Mouse (Mus musculus): Measurements from ENCODE around the gene Tsfm. TPM values are rescaled to one million over a fixed set of nuclear protein-coding genes. Genes with fewer than 3 reads are reported as not detected.

Tsfm gene
- polyA plus RNA-seq, 1 experiment from 2014 or later, result 37.1 TPM

- no peak for ATAC-seq (ENCODE audit: low read depth)
- Histone ChIP-seq H3K4me3 (ENCODE audit: low read depth, low read length) (peak overlapping the region; percentile 85), H3K27ac (ENCODE audit: low read length) (peak overlapping the region; percentile 94), H3K4me2 (ENCODE audit: low read depth, low read length) (peak overlapping the region; percentile 91), H3K4me1 (ENCODE audit: control insufficient read depth, low read depth, low read length) (peaks cover 57% of the 10 kb centered on the region), H3K27me3 (ENCODE audit: control insufficient read depth, insufficient read depth, low read depth, low read length) (no peaks in the 10 kb centered on the region), H3K9me3 (replicated peaks; ENCODE audit: control insufficient read depth, low read length) (no peaks in the 10 kb centered on the region), H3K9ac (ENCODE audit: low read depth, low read length) (peak overlapping the region; percentile 87), H3K36me3 (ENCODE audit: control insufficient read depth, insufficient read depth) (no peaks in the 10 kb centered on the region)
- under 1% methylated on average over 52 of the region's 57 CpGs for WGBS (ENCODE audit: insufficient replicate concordance)
Measured at GRCm38 (mm10) chr10:126979636-126980151, 50.9 kb downstream of the Tsfm start.

- Histone ChIP-seq H3K4me1 (ENCODE audit: control insufficient read depth, low read depth, low read length) (peaks cover 52% of the 10 kb centered on the region), H3K9me3 (replicated peaks; ENCODE audit: control insufficient read depth, low read length) (no peaks in the 10 kb centered on the region), H3K27ac (ENCODE audit: low read length) (peak overlapping the region; percentile 94), H3K27me3 (ENCODE audit: control insufficient read depth, insufficient read depth, low read depth, low read length) (no peaks in the 10 kb centered on the region), H3K36me3 (ENCODE audit: control insufficient read depth, insufficient read depth) (no peaks in the 10 kb centered on the region), H3K9ac (ENCODE audit: low read depth, low read length) (peak overlapping the region; percentile 87), H3K4me3 (ENCODE audit: low read depth, low read length) (peak overlapping the region; percentile 85), H3K4me2 (ENCODE audit: low read depth, low read length) (peak overlapping the region; percentile 91)
- WGBS (ENCODE audit: insufficient replicate concordance), result under 1% methylated on average over 52 of the region's 62 CpGs
- ATAC-seq (ENCODE audit: low read depth), result peak; percentile 15
Measured at GRCm38 (mm10) chr10:126979121-126979635, 51.5 kb downstream of the Tsfm start.

GRCm38 (mm10) chr10:126978277-126978994, 52.2 kb downstream of the Tsfm start, which contains the start of gene Ctdsp2:
TSS of gene Ctdsp2 (plus strand) at chr10:126978717.
- WGBS (ENCODE audit: insufficient replicate concordance), result under 1% methylated on average over 50 of the region's 56 CpGs
- Histone ChIP-seq H3K4me2 (ENCODE audit: low read depth, low read length) (peak within 1 kb of the TSS; percentile 91), H3K27ac (ENCODE audit: low read length) (peak within 1 kb of the TSS; percentile 94), H3K9ac (ENCODE audit: low read depth, low read length) (peak within 1 kb of the TSS; percentile 87), H3K9me3 (replicated peaks; ENCODE audit: control insufficient read depth, low read length) (no peaks in the 10 kb centered on the region), H3K36me3 (ENCODE audit: control insufficient read depth, insufficient read depth) (no peaks in the 10 kb centered on the region), H3K4me3 (ENCODE audit: low read depth, low read length) (peak within 1 kb of the TSS; percentile 85), H3K27me3 (ENCODE audit: control insufficient read depth, insufficient read depth, low read depth, low read length) (no peaks in the 10 kb centered on the region; the same call in 1 of the 2 replicates), H3K4me1 (ENCODE audit: control insufficient read depth, low read depth, low read length) (peaks cover 44% of the 10 kb centered on the region)
- ATAC-seq (ENCODE audit: low read depth), result peak; percentile 93

GRCm38 (mm10) chr10:126977076-126977475, 53.6 kb downstream of the Tsfm start:
- no peak overlapping the region for H3K9ac ChIP-seq (ENCODE audit: low read depth, low read length)
- no peak overlapping the region for H3K4me2 ChIP-seq (ENCODE audit: low read depth, low read length)
- WGBS (ENCODE audit: insufficient replicate concordance), result 67% methylated on average over 4 of the region's 4 CpGs
- no peak overlapping the region for H3K27ac ChIP-seq (ENCODE audit: low read length)
- no peaks in the 10 kb centered on the region; the same call in 1 of the 2 replicates for H3K27me3 ChIP-seq (ENCODE audit: control insufficient read depth, insufficient read depth, low read depth, low read length)
- no peaks in the 10 kb centered on the region for H3K9me3 ChIP-seq (replicated peaks; ENCODE audit: control insufficient read depth, low read length)
- H3K36me3 ChIP-seq (ENCODE audit: control insufficient read depth, insufficient read depth), result no peaks in the 10 kb centered on the region
- H3K4me3 ChIP-seq (ENCODE audit: low read depth, low read length), result no peak overlapping the region
- ATAC-seq (ENCODE audit: low read depth), result no peak
- peaks cover 37% of the 10 kb centered on the region for H3K4me1 ChIP-seq (ENCODE audit: control insufficient read depth, low read depth, low read length)

GRCm38 (mm10) chr10:126975706-126976105, 54.9 kb downstream of the Tsfm start:
- WGBS (ENCODE audit: insufficient replicate concordance), result 69% methylated on average over 6 of the region's 6 CpGs
- no peak overlapping the region for H3K27ac ChIP-seq (ENCODE audit: low read length)

GRCm38 (mm10) chr10:126972988-126973387, 57.7 kb downstream of the Tsfm start:
- no peak overlapping the region for H3K27ac ChIP-seq (ENCODE audit: low read length)
- H3K9ac ChIP-seq (ENCODE audit: low read depth, low read length), result no peak overlapping the region
- ATAC-seq (ENCODE audit: low read depth), result no peak
- H3K27me3 ChIP-seq (ENCODE audit: control insufficient read depth, insufficient read depth, low read depth, low read length), result no peaks in the 10 kb centered on the region; the same call in 1 of the 2 replicates
- H3K4me2 ChIP-seq (ENCODE audit: low read depth, low read length), result no peak overlapping the region
- no peaks in the 10 kb centered on the region for H3K9me3 ChIP-seq (replicated peaks; ENCODE audit: control insufficient read depth, low read length)
- H3K4me1 ChIP-seq (ENCODE audit: control insufficient read depth, low read depth, low read length), result peaks cover 16% of the 10 kb centered on the region
- WGBS (ENCODE audit: insufficient replicate concordance), result 43% methylated on average over 7 of the region's 7 CpGs
- H3K4me3 ChIP-seq (ENCODE audit: low read depth, low read length), result no peak overlapping the region
- H3K36me3 ChIP-seq (ENCODE audit: control insufficient read depth, insufficient read depth), result no peaks in the 10 kb centered on the region

More at GRCm38 (mm10) chr10:126975706-126976105, 54.9 kb downstream of the Tsfm start:
- Histone ChIP-seq H3K4me2 (ENCODE audit: low read depth, low read length) (no peak overlapping the region), H3K4me1 (ENCODE audit: control insufficient read depth, low read depth, low read length) (peaks cover 28% of the 10 kb centered on the region), H3K36me3 (ENCODE audit: control insufficient read depth, insufficient read depth) (no peaks in the 10 kb centered on the region), H3K9me3 (replicated peaks; ENCODE audit: control insufficient read depth, low read length) (no peaks in the 10 kb centered on the region), H3K27me3 (ENCODE audit: control insufficient read depth, insufficient read depth, low read depth, low read length) (no peaks in the 10 kb centered on the region; the same call in 1 of the 2 replicates), H3K9ac (ENCODE audit: low read depth, low read length) (no peak overlapping the region), H3K4me3 (ENCODE audit: low read depth, low read length) (no peak overlapping the region)
- no peak for ATAC-seq (ENCODE audit: low read depth)

- peaks cover 10% of the 10 kb centered on the region for H3K4me1 ChIP-seq (ENCODE audit: control insufficient read depth, low read depth, low read length)
- H3K36me3 ChIP-seq (ENCODE audit: control insufficient read depth, insufficient read depth), result no peaks in the 10 kb centered on the region
- ATAC-seq (ENCODE audit: low read depth), result peak; percentile 76
- no peak overlapping the region for H3K9ac ChIP-seq (ENCODE audit: low read depth, low read length)
- 39% methylated on average over 13 of the region's 13 CpGs for WGBS (ENCODE audit: insufficient replicate concordance)
- no peaks in the 10 kb centered on the region for H3K9me3 ChIP-seq (replicated peaks; ENCODE audit: control insufficient read depth, low read length)
- H3K27me3 ChIP-seq (ENCODE audit: control insufficient read depth, insufficient read depth, low read depth, low read length), result no peaks in the 10 kb centered on the region; the same call in 1 of the 2 replicates
- H3K4me3 ChIP-seq (ENCODE audit: low read depth, low read length), result no peak overlapping the region
- H3K4me2 ChIP-seq (ENCODE audit: low read depth, low read length), result peak overlapping the region; percentile 5; the same call in 1 of the 2 replicates
- H3K27ac ChIP-seq (ENCODE audit: low read length), result peak overlapping the region; percentile 12; the same call in 1 of the 2 replicates
Measured at GRCm38 (mm10) chr10:126972051-126972725, 58.5 kb downstream of the Tsfm start.

- H3K9me3 ChIP-seq (replicated peaks; ENCODE audit: control insufficient read depth, low read length), result no peaks in the 10 kb centered on the region
- no peak overlapping the region for H3K4me3 ChIP-seq (ENCODE audit: low read depth, low read length)
- no peaks in the 10 kb centered on the region; the same call in 1 of the 2 replicates for H3K27me3 ChIP-seq (ENCODE audit: control insufficient read depth, insufficient read depth, low read depth, low read length)
- H3K36me3 ChIP-seq (ENCODE audit: control insufficient read depth, insufficient read depth), result no peaks in the 10 kb centered on the region
- ATAC-seq (ENCODE audit: low read depth), result no peak
- H3K4me1 ChIP-seq (ENCODE audit: control insufficient read depth, low read depth, low read length), result peaks cover 10% of the 10 kb centered on the region
- H3K27ac ChIP-seq (ENCODE audit: low read length), result peak overlapping the region; percentile 77
- no peak overlapping the region for H3K9ac ChIP-seq (ENCODE audit: low read depth, low read length)
- H3K4me2 ChIP-seq (ENCODE audit: low read depth, low read length), result peak overlapping the region; percentile 5; the same call in 1 of the 2 replicates
- WGBS (ENCODE audit: insufficient replicate concordance), result 33% methylated on average over 12 of the region's 12 CpGs
Measured at GRCm38 (mm10) chr10:126971363-126972050, 59.1 kb downstream of the Tsfm start.

Measured in liver, embryonic 16.5 days (tissue).